Mouse (Mus musculus): ENCODE measurements at regions not wholly inside any gene's neighbourhood (a gene's known extent, or its start where the extent isn't known, plus 50 kb on each side); places are given as distances from the start of the nearest gene placed in this dataset.

DNA sequence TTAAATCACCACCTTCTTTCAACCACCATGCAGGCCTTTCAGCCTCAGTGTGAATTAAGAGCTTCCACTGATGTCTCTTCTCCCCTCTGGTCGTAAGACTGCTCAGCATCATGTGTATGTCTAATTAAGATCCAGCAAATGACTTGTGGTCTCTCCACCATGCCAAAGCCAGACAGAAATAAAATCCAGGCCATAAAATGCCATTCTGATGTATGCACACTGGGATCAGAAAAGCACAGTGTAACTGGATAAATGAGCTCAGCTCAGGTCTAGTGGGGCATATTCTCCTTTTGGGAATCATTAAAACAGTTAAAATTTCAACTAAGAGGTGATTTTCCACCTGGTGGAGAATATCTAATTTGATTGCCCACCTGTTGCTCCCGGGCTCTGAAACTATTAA is 136.5 kb downstream of the Slc5a7 start:
- DNase-seq (ENCODE audit: low spot score) (no peak), ATAC-seq (no peak)
- 91% methylated on average over 2 of the region's 2 CpGs for WGBS
- no peaks in the 10 kb centered on the region for H3K27me3 ChIP-seq (replicated peaks; ENCODE audit: control insufficient read depth, insufficient read depth, low read length)
- H3K9me3 ChIP-seq (replicated peaks; ENCODE audit: control insufficient read depth, low read length), result no peaks in the 10 kb centered on the region
- H3K27ac ChIP-seq (ENCODE audit: low read depth, low read length), result no peak overlapping the region
- no peaks in the 10 kb centered on the region for H3K4me1 ChIP-seq (ENCODE audit: control insufficient read depth, insufficient read depth, low read length)
- H3K36me3 ChIP-seq (ENCODE audit: control insufficient read depth, insufficient read depth, low read length), result no peaks in the 10 kb centered on the region
- no peak overlapping the region for H3K4me3 ChIP-seq (ENCODE audit: low read depth, low read length)
- no peak overlapping the region for H3K9ac ChIP-seq (ENCODE audit: low read length)
- H3K4me2 ChIP-seq (ENCODE audit: low read length), result no peak overlapping the region

DNA sequence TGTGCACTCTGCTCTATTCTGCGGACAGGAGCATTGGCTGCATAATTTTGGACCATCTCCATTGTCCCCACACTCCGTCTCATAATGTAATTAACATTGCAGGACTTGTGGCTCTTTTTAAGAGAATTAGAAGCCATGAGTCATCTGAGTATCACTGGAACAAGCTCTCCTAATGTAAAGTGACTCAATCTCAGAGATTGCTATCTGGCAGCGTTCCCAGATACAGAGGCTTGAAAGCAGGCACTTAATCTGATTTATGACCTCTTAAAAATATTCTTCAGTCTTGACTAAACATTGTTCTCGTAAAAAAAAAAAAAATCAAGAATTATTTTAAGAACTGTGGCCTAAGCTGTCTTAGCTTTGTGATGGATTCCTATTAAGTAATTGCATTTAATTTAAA is 140.1 kb downstream of the Slc5a7 start:
- DNase-seq (ENCODE audit: low spot score) (peak; percentile 10), ATAC-seq (no peak)
- Histone ChIP-seq H3K36me3 (ENCODE audit: control insufficient read depth, insufficient read depth, low read length) (no peaks in the 10 kb centered on the region), H3K27ac (ENCODE audit: low read depth, low read length) (no peak overlapping the region), H3K4me2 (ENCODE audit: low read length) (no peak overlapping the region), H3K4me1 (ENCODE audit: control insufficient read depth, insufficient read depth, low read length) (no peaks in the 10 kb centered on the region), H3K9ac (ENCODE audit: low read length) (no peak overlapping the region), H3K4me3 (ENCODE audit: low read depth, low read length) (no peak overlapping the region), H3K9me3 (replicated peaks; ENCODE audit: control insufficient read depth, low read length) (no peaks in the 10 kb centered on the region), H3K27me3 (replicated peaks; ENCODE audit: control insufficient read depth, insufficient read depth, low read length) (no peaks in the 10 kb centered on the region)
- 67% methylated on average over 4 of the region's 4 CpGs for WGBS

DNA sequence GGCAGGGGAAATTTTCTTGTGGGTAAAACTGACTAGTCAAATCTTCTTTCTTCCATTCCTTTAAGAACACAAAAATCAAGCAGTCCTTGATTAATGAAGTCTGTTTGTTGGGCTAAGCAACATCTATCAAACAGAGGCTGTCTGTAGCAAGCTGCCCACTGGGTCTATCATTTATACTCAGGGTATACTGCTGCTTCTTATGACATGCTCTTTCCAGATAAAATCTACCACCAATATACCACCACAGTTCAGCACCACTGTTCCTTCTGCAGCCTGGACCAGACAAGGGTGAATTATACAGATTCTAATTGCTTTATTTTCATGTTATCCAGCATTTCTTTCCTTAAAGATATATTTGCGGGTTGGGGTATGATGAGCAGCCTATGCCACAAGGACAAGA is 140.5 kb downstream of the Slc5a7 start:
- WGBS, result 93% methylated on average over 1 of the region's 1 CpGs
- no peak for DNase-seq (ENCODE audit: low spot score)
- H3K4me1 ChIP-seq (ENCODE audit: control insufficient read depth, insufficient read depth, low read length), result no peaks in the 10 kb centered on the region
- no peaks in the 10 kb centered on the region for H3K36me3 ChIP-seq (ENCODE audit: control insufficient read depth, insufficient read depth, low read length)
- no peaks in the 10 kb centered on the region for H3K27me3 ChIP-seq (replicated peaks; ENCODE audit: control insufficient read depth, insufficient read depth, low read length)
- H3K9ac ChIP-seq (ENCODE audit: low read length), result no peak overlapping the region
- no peak overlapping the region for H3K27ac ChIP-seq (ENCODE audit: low read depth, low read length)
- H3K4me3 ChIP-seq (ENCODE audit: low read depth, low read length), result no peak overlapping the region
- H3K4me2 ChIP-seq (ENCODE audit: low read length), result no peak overlapping the region
- no peak for ATAC-seq
- no peaks in the 10 kb centered on the region for H3K9me3 ChIP-seq (replicated peaks; ENCODE audit: control insufficient read depth, low read length)

DNA sequence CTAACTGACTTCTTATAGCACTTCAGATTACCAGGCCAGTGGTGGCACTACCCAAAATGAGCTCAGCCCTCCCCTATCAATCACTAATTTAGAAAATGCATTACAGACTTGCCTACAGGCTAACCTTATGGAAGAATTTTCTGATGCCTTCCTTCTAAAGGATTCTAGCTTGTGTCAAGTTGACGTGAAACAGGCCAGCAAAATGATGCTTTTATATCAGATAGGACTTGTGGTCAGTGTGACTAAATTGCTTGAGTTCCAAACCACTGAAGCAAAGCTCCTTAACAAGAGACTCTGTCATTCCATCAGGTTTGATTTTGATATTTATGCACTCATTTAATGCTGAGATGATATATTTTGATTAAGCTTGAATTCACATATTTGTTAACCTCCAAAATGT is 143.0 kb downstream of the Slc5a7 start:
- H3K9ac ChIP-seq (ENCODE audit: low read length), result no peak overlapping the region
- WGBS, result 82% methylated on average over 1 of the region's 1 CpGs
- H3K4me2 ChIP-seq (ENCODE audit: low read length), result no peak overlapping the region

DNA sequence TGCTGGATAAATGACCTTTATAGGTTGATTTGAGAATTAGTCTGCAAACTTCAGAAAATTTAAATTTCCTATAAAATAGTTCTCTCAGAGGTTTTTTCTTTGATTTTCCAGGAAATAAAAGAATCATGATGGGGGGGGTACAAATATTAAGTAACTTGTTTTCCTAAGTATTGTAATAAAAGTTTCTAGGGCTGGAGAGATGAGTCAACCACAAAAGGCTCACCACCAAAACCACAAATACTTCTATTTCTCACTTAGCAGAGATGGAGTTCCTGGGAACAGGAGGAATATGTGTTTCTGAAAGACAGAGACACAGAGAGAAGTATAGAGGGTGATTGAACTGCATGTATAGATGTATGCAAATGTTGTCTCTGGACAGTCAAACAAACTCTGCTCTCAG is 144.3 kb downstream of the Slc5a7 start:
- Histone ChIP-seq H3K27me3 (replicated peaks; ENCODE audit: control insufficient read depth, insufficient read depth, low read length) (no peaks in the 10 kb centered on the region), H3K9ac (ENCODE audit: low read length) (no peak overlapping the region), H3K4me2 (ENCODE audit: low read length) (no peak overlapping the region), H3K36me3 (ENCODE audit: control insufficient read depth, insufficient read depth, low read length) (no peaks in the 10 kb centered on the region), H3K27ac (ENCODE audit: low read depth, low read length) (no peak overlapping the region), H3K9me3 (replicated peaks; ENCODE audit: control insufficient read depth, low read length) (no peaks in the 10 kb centered on the region), H3K4me1 (ENCODE audit: control insufficient read depth, insufficient read depth, low read length) (no peaks in the 10 kb centered on the region), H3K4me3 (ENCODE audit: low read depth, low read length) (no peak overlapping the region)
- ATAC-seq (no peak), DNase-seq (ENCODE audit: low spot score) (no peak)

More for the DNA sequence above, 143.0 kb downstream of the Slc5a7 start:
- Histone ChIP-seq H3K9me3 (replicated peaks; ENCODE audit: control insufficient read depth, low read length) (no peaks in the 10 kb centered on the region), H3K27ac (ENCODE audit: low read depth, low read length) (no peak overlapping the region), H3K27me3 (replicated peaks; ENCODE audit: control insufficient read depth, insufficient read depth, low read length) (no peaks in the 10 kb centered on the region), H3K4me1 (ENCODE audit: control insufficient read depth, insufficient read depth, low read length) (no peaks in the 10 kb centered on the region), H3K4me3 (ENCODE audit: low read depth, low read length) (no peak overlapping the region), H3K36me3 (ENCODE audit: control insufficient read depth, insufficient read depth, low read length) (no peaks in the 10 kb centered on the region)
- no peak for ATAC-seq
- no peak for DNase-seq (ENCODE audit: low spot score)

Data from forebrain, embryonic 14.5 days (tissue).